Mouse (Mus musculus) gastrocnemius, postnatal 10 days (tissue): ENCODE data around the gene Ambra1. TPM values are rescaled to one million over a fixed set of nuclear protein-coding genes. Genes with fewer than 3 reads are reported as not detected.

Experiments
- DNase-seq: peaks from one replicate; pipeline ENCODE4 v3.0.0; 2021; ENCODE audit warnings: mixed read lengths
- total RNA-seq, 2 experiments: library from RNA; stranded (reverse); gene quantifications; 2 replicates each; pipeline ENCODE4 v1.2.3; 2021

Ambra1 gene
- total RNA-seq, 2 experiments from 2014 or later, result 16.6 to 22.1 TPM

DNA sequence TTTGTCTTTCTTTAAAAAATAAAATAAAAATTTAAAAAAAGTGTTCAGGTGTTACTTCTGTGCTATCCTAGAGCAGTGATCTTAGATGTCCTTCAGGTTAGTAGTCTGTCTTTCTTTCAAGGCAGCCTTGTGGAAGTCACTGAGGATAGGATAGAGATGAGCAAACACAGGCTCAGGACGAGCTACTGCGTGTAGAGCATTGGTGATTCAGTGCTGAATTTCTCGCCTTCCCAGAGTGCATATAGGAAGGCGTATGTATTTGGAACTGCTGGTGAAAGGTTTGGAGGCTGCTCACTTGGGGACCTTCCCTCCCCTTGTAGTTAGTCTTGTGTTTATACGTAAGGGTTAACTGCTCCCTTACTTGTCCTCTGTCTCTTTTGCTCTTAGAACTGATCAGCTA lies 5.3 kb downstream of the Ambra1 start:
- no peak for DNase-seq

DNA sequence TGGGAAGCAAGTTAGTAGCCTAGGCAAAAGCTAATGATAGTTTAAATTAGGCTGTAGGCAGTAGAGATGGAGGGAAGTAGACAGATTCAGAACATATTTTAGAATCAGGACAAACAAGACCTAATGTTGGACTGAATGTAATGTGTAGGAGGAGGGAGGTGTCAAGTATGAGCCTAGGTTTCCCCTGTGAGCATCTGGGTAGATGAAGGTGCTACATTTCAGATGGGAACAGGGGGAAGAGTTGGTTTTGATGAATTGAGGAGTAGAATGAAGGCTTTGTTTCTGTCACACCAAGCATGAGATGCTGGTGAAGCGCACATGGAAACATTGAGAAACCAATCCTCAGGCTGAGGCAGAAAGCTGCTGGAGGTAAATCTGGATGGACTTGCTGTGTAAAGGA lies 9.7 kb downstream of the Ambra1 start:
- no peak for DNase-seq

DNA sequence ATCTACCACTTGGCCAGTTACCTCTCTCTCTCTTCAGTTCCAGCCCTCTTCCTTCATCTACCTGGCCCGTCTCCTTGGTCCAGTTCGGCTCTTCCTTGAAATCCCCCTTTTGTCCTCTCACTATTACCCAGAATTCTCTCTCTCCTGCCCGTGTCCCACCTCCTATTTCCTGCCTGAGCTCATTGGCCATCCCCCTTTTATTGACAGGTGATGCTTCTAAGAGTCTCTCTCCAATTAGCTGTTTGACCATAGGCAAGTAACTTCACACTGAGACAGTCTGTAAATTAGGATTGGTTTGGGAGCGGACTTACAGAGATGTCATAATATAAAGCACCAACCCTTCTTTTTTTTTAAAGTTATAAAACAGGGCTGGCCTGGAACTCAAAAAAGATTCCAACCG lies 14.8 kb downstream of the Ambra1 start:
- no peak for DNase-seq

DNA sequence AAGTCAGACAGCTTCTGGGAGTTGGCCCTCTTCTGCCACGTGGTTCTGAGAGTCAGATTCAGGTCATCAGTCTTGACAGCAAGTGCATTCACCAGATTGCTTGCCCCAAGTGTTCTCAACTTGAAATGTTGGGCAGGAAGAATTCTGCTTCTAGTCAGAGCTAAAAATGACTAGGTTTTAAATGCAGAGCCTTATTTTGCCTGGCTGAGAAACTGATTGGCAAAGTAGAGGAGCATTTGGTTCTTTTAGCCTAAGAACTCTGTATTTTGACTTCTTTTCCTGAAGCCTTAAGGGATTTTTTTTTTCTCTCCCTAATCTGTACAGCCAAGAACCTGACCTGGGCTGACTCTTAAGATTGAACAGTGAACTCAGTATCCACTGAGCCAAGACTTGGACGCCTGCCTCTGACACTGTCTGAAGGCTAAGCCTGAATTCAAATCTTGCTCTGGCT lies 19.9 kb downstream of the Ambra1 start:
- peak; percentile 54 for DNase-seq

DNA sequence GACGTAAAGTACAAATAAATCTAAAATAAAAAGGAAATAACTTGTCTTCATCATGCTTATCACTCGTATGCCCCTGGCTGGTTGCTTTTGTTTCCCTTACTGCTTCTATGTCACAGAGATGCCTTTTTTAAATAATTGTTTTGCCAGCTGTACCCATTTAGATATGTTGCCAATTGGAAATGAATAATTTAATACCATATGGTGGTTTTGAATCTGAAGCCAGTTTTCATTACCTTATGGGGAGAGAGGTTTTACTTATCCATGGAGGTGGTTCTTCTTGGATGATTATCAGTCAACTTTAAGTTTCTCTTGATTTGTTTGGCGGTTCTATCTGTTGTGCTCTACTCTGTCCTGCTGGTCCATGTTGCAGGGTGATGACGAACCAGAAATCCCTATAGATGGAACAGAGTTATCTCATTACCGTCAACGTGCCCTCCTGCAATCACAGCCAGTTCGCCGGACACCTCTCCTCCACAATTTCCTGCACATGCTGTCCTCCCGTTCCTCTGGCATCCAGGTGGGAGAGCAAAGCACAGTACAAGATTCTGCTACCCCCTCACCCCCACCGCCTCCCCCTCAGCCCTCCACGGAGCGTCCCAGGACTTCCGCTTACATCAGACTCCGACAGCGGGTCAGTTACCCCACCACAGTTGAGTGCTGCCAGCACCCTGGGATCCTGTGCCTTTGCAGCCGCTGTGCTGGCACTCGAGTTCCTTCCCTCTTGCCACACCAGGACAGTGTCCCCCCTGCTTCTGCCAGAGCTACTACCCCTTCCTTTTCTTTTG lies 42.2 kb downstream of the Ambra1 start:
- DNase-seq, result no peak

DNA sequence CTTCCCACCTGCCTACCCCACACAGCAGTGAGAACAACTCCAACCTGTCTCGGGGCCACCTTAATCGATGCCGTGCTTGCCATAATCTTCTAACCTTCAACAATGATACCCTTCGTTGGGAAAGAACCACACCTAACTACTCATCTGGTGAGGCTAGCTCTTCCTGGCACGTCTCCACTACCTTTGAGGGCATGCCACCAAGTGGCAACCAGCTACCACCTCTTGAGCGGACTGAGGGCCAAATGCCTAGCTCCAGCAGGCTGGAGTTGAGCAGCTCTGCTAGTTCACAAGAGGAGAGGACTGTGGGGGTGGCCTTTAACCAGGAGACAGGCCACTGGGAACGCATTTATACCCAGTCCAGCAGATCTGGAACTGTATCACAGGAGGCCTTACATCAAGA lies 43.4 kb downstream of the Ambra1 start:
- no peak for DNase-seq

DNA sequence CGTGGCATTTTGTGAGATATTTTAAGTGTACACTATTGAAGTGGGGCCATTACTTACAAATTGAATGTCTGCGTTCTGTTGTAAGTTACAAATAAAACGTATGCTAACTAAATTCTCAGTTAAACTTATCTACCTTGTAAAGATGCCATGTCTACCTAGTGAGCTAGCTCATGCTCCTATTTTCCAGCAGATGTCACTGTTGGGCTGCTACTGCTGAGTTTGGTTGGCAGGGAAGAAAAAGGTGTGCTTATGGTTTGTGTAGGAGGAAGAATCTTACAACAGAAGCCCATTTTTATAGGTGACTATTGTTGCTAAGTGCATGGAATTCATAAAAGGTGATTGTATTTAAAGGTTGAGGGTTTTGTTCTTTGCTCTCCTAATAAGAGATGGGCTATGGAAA lies 49.2 kb downstream of the Ambra1 start:
- DNase-seq, result no peak

DNA sequence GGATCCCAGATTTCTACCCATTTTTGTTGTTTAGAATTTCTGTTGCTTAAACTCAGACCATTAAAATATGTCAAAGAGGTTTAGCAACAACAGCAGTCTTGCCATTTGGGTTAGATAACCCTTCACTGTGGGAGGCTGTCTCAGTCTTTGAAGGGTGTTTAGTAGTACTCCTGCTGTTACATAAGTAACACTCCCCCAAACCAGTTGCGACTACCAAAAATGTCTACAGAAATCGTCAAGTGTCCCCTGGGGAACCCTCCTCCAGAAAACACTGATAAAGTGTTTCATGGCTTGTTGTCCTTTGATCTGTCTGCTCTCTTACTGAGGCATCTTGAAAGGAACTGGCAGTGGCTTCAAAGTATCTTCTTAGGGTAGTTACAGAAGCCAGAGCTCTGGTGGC lies 61.7 kb downstream of the Ambra1 start:
- DNase-seq, result no peak

DNA sequence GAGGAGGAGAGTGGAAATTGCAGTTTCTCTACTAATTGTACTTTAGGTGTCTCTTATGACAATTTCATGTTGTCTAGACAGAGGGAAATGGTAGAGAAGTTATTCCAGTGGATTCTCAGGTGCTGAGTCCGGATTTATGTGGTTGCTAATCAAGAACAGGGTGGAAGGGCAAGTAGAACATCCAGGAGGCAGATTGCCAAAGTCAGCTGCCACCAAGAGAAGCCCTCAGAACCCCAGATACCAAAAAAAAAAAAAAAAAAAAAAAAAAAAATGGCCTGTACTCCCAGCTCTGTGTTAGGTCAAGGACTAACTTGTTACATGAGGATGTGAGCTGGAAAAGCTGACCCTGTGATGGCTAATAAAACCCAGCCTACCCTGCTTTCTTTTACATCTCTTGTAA lies 62.4 kb downstream of the Ambra1 start:
- no peak for DNase-seq

DNA sequence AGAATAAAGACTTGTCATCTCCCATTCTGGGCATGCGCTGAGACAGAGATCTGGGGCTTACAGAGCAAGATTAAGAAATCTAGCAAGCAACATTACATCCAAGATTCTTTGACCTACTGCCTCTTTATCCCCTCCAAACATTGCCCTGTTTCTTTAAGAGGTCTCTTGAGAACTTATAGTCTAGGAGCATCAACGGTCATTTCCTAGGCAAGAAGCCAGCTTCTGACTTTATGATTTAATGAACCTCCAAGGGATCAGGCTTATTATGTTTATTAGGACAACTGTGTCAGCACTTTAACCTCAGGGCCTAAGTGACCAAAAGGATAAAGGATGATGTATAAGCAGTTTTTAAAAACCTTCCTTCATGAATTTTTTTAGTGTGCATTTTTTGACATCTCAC lies 64.5 kb downstream of the Ambra1 start:
- no peak for DNase-seq

DNA sequence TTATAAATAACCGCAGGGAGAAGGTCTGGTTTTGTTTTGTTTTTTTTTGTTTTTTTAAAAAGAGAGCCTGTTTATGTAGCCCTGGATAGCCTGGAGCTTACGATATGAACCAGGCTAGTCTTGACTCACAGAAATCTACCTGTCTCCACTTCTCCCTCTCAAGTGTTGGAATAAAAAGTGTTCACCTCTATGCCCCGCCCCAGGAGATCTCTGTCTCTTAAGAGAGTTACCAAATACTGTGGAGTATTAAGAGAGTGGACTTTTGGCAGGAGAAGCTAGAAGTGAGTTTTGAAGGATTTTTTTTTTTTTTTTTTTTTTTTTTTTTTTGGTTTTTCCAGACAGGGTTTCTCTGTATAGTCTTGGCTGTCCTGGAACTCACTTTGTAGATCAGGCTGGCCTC lies 65.2 kb downstream of the Ambra1 start:
- no peak for DNase-seq

DNA sequence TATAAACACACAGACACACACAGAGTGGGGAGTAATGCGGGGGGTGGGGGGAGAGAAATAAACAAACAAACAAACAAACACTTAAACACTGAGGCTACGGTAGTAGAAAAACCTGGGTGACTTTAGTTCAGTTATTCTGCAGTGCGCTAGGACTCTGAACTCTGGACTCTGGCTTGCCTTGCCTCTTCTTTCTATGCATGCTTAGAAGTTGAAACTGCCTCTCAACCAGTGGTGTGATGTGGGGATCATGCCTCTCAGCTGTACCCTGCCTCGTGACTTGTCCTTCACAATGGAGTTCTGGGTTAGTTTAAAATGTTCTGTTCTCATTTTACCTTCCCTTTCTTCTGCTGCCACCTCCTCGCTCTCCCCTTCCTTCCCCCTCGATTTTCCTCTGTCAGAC lies 81.5 kb downstream of the Ambra1 start:
- no peak for DNase-seq

DNA sequence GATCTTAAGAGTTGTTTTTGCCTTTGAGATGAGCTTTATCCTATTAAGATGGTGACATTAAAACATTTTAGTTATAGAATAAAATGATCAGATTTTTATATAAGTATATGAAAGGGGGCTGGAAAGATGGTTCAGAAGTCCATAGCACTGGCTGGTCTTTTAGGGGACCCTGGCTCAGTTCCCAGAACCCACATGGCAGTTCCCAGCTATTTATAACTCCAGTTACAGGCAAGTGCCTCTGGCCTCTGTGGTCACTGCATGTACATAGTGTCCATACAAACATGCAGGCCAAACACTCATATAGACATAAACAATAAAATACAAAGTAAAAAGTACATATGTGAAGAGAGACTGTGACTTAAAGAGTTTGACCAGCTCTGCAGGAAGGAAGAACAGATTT lies 86.8 kb downstream of the Ambra1 start:
- DNase-seq, result no peak

DNA sequence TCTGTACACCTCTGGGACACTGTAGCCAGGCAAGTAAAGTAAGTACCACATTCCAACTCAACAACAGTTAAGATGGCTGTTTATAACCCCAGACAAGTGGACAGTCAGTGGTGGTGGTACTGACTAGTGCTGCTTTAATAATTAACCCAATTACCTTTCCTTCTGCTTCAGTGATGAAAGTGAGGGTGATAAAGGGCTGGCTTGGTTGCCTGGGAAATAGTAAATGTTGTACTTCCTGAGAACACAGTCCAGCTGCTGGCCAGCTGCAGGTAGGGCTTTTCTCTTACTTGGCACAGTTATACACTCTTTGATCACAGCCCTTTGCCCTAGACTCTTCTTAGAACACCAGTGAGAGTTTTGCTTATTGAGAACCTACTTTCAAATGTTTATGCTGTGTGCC lies 102.3 kb downstream of the Ambra1 start:
- no peak for DNase-seq

DNA sequence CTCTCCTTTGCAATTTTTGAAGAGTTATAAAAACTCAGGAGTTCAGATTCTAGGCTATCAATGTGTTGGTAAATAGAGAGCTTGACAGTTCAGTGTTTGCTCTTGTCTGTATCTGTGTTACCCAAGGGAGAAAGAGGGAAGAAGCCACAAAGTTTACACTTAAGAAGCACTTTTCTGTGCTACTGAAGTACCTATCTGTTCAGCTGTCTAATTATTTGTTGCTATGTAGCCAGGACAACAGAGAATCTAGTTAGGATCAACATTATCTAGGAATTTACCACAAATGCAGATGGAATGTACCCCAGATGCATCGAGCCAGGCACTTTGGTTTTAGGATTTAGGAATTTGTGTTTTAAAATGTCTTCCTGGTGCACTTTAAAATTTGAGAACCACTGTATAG lies 104.3 kb downstream of the Ambra1 start:
- no peak for DNase-seq

DNA sequence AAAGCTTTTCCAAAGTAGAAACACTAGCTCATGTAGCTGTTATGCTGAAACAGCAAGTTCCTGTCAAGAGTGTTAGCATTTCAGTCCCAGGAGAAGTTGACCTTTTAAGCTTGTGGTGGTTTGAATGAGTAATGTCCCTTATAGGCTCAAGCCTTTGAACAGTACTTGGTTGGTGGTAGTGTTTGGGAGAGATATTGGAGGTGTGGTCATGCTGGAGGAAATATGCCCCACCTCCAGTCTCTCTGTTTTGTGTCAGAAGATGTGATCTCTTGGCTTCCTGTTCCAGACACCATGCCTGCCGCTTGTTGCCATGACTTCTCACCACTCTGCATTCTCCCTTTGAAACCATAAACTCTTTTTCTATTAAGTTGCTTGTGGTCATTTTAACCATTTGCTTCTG lies 105.1 kb downstream of the Ambra1 start:
- DNase-seq, result no peak

DNA sequence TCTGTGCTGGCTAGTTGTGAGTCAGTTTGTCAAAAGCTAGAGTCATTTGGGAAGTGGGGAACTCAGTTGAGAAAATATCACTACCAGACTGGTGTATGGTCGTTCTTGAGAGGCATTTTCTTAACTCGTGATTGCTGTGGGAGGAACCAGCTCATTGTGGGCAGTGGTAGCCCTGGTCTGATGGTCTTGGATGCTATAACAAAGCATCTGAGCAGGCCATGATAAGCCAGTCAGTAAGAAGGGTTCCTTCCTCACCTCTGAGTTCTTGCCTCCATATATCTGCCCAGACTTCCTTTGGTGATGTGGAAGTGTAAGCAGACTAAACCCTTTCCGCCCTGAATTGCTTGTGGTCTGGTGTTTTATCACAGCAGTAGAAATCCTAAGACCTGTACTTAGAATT lies 105.7 kb downstream of the Ambra1 start:
- DNase-seq, result no peak

DNA sequence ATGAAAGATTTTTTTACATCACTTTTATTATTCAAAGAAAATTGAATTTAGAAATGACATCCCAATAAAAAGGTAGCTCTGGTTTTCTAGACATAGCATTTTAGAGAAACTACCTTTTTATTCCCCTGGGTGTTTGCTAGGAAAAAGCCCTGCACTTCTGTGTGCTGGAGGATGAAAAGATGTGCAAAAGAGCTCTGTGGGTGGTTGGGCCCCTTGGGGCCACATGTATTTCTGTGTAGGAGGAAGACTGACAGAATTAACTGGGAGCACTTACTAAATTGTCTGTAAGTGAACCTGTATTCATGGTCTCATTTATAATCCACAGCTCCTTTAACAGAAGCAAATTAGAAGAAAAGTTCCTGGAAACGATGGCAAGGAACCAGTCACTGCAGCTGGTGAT lies 114.2 kb downstream of the Ambra1 start:
- no peak for DNase-seq

DNA sequence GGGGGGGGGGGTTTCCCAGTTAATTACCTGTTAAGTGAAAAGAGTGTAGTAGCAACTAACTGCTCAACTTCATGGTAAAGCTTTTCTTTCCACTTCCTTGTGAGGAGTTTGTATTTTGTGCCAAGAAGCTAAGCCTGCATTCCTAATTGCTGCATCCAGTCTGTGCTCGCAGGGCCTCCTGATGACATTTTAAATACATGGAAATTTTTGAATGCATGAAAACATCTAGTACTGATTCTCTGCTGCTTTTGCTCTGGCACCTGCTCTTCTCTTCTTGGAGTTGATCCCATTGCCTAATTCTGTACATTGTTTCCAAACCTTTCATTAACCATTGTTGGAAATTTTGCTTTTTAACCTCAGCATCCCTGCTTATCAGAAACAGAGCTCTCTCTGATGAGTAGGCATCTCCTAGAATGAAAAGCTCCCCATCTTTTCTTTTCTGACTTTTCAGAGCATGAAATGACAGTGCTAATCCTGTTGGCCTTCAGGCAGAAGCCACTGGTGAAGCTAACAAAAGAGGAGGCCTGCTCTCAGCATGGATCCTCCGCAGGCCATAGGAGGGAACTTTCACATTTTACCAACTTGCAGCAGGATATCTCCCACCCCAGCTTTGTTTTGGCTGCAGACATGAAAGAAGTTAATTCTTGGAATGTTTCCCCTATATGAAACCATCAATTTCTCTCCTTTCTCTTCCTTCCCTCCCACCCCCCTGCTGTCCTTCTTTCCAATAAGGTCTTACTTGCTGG lies 122.7 kb downstream of the Ambra1 start:
- DNase-seq, result no peak

DNA sequence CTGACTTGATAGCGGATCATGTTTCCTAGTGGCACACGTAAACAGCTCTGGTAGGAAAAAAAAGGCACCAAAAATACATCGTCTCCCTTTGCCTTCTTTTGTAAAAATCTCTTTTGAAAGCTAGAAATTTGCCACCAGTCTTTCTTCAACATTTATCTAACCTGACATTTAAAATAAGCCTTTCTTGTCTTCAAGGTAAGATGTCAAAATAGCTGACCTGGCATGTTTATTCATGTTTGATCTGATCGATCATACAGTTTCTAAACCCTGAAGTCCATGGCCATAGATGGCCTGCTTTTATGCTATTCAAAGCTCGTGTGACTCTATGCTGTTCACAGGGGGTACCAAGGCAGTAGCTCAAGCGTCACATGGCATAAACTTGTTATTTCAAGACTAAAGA lies 124.6 kb downstream of the Ambra1 start:
- no peak for DNase-seq

DNA sequence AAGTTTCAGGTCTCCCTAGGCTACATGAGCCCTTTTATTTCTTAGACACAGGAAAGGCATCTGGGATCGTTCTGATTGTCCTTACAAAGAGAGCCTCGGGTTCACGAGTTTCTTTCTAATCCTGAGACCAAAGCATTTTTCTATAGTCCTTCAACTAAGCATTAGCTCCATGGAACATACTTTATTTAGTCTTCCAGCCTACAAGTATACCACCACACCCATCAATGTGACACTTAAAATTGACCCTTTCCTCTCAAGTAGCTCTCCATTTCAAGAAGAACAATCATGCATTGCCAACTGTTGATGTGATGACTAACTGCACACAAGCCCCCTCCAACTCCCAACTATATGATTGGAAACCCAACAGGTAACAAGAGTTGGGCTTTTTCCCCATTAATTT lies 127.0 kb downstream of the Ambra1 start:
- DNase-seq, result no peak

DNA sequence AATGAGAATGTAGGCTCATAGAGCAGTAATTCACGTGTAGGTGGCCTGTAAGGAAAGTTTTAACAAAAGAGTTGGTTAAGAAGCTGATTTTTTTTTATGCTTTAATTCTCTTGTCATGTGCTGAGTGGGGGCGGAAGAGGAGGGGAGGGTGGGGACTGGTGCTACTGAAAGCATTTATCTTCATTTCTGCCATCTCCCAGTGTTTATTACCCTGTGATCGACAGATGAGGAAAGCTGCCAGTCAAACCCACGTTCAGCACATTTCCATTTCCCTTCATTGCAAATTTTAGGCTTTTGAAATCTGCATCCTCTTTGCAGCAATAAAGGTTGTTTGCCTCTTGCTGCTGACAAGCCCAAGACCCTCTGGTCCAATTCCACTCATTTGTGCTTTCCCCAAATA lies 129.5 kb downstream of the Ambra1 start:
- DNase-seq, result no peak

DNA sequence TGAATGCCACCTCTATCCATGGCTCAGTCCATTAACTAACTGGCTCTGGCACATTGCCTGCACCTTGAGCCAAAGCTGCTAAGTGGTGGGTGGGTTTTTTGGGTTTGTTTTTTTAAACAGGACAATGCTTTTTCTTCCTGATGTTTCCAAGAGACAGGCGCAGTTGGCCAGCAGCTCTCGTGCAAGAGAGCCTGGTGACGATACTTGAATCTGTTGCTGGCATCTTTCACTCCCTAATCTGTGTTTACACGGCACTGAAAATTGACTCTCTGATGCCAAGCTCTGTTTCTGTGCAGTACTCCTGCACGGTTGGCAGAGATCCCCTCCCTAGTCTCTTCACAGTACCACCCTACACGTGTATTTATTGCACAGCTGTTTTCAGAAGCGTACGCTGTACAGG lies 140.8 kb downstream of the Ambra1 start:
- peak; percentile 12 for DNase-seq

DNA sequence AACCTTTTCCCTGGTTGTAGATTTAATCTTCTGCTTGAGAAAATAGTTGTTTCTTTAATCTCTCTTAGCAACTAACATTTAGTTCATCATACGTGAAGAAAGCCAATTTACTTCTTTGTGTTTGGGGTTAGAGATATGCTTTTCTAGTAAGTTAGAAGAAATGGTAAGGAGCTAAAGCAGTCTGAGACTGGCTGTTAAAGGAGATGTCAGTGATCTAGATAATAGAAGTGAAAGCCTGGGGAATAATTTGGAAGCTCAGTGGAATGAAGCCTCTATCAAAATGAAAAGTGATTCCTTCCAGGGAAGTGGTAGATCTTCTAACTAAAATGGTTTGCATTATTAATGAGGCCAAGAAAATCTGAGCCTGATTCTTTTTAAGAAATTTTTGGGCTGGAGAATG lies 141.3 kb downstream of the Ambra1 start:
- no peak for DNase-seq
